Mouse (Mus musculus) T-helper 2 cell (primary cell): ENCODE data around the gene Col6a3.

Source experiments
- in situ Hi-C: fragments of 300-600 bp; cut with MboI, MseI; formaldehyde crosslinking; loops from one replicate; pipeline ENCODE4 v1.15.1; 2025; ENCODE audit warnings: high pct_unique_total_duplicates

Gene Col6a3

GRCm38 (mm10) chr1:90800466-90800865, 43.3 kb downstream of the Col6a3 start:
- in situ Hi-C loops: no loop called here

- in situ Hi-C loops: no loop called here
Observed at GRCm38 (mm10) chr1:90797276-90797891, 46.4 kb downstream of the Col6a3 start.

GRCm38 (mm10) chr1:90793368-90793767, 50.4 kb downstream of the Col6a3 start:
- in situ Hi-C loops: no loop called here

GRCm38 (mm10) chr1:90790925-90791324, 52.8 kb downstream of the Col6a3 start:
- in situ Hi-C loops: no loop called here

GRCm38 (mm10) chr1:90789506-90789905, 54.3 kb downstream of the Col6a3 start:
- in situ Hi-C loops: no loop called here

- in situ Hi-C loops: no loop called here
Observed at GRCm38 (mm10) chr1:90780446-90780845, 63.3 kb downstream of the Col6a3 start.

- in situ Hi-C loops: no loop called here
Observed at GRCm38 (mm10) chr1:90779072-90779471, 64.7 kb downstream of the Col6a3 start.

GRCm38 (mm10) chr1:90775477-90776241, 68.1 kb downstream of the Col6a3 start:
- in situ Hi-C loops: no loop called here

GRCm38 (mm10) chr1:90771172-90771571, 72.6 kb downstream of the Col6a3 start:
- in situ Hi-C loops: no loop called here

- in situ Hi-C loops: no loop called here
Observed at GRCm38 (mm10) chr1:90770027-90770426, 73.7 kb downstream of the Col6a3 start.

GRCm38 (mm10) chr1:90769301-90769700, 74.5 kb downstream of the Col6a3 start:
- in situ Hi-C loops: no loop called here

GRCm38 (mm10) chr1:90758091-90758673, 85.6 kb downstream of the Col6a3 start:
- in situ Hi-C loops: no loop called here

GRCm38 (mm10) chr1:90753869-90754563, 89.8 kb downstream of the Col6a3 start:
- in situ Hi-C loops: no loop called here

GRCm38 (mm10) chr1:90751221-90751620, 92.5 kb downstream of the Col6a3 start:
- in situ Hi-C loops: no loop called here

- in situ Hi-C loops: no loop called here
Observed at GRCm38 (mm10) chr1:90750169-90750568, 93.6 kb downstream of the Col6a3 start.

- in situ Hi-C loops: no loop called here
Observed at GRCm38 (mm10) chr1:90748544-90748943, 95.2 kb downstream of the Col6a3 start.

GRCm38 (mm10) chr1:90743941-90744386, 99.8 kb downstream of the Col6a3 start:
- in situ Hi-C loops: no loop called here

- in situ Hi-C loops: no loop called here
Observed at GRCm38 (mm10) chr1:90743445-90743844, 100.3 kb downstream of the Col6a3 start.

GRCm38 (mm10) chr1:90742641-90743040, 101.1 kb downstream of the Col6a3 start:
- in situ Hi-C loops: no loop called here

- in situ Hi-C loops: no loop called here
Observed at GRCm38 (mm10) chr1:90740216-90741170, 103.3 kb downstream of the Col6a3 start.

GRCm38 (mm10) chr1:90738913-90739312, 104.9 kb downstream of the Col6a3 start:
- in situ Hi-C loops: no loop called here
